Mouse (Mus musculus) intestine, postnatal 0 days (tissue): ENCODE data around the gene 1700037C18Rik. TPM values are rescaled to one million over a fixed set of nuclear protein-coding genes. Genes with fewer than 3 reads are reported as not detected.
"Not testable (repeated sequence)": the region's sequence is repeated elsewhere in the genome, so short reads cannot be mapped to it uniquely, and the experiment has no call there.

Experiments
- ATAC-seq: fragments of 200-750 bp; cut with Nextera tagmentation; 2 replicates; pipeline ENCODE4 v1.8.0; 2017; ENCODE audit warnings: mild to moderate bottlenecking, moderate TSS enrichment, moderate library complexity
- H3K27ac ChIP-seq: fragments of 300-500 bp; sonication (generic); 2 replicates; pipeline ENCODE4 v1.5.1; 2014; ENCODE audit warnings: mild to moderate bottlenecking, low read depth, low read length, moderate library complexity
- H3K27me3 ChIP-seq: fragments of 300-500 bp; sonication (generic); replicated peaks from 2 replicates; pipeline ENCODE4 v1.6.1; 2014; ENCODE audit warnings: low read length, mixed read lengths; ENCODE audit not compliant: control insufficient read depth, insufficient read depth
- H3K36me3 ChIP-seq: fragments of 300-500 bp; sonication (generic); 2 replicates; pipeline ENCODE4 v1.6.1; 2014; ENCODE audit warnings: mild to moderate bottlenecking, moderate library complexity; ENCODE audit not compliant: control insufficient read depth, insufficient read depth
- H3K4me1 ChIP-seq: fragments of 300-500 bp; sonication (generic); replicated peaks from 2 replicates; pipeline ENCODE4 v1.6.1; 2014; ENCODE audit warnings: antibody characterized with exemption, low read length, mixed read lengths; ENCODE audit not compliant: control insufficient read depth, insufficient read depth
- H3K4me2 ChIP-seq: fragments of 300-500 bp; sonication (generic); replicated peaks from 2 replicates; pipeline ENCODE4 v1.6.1; 2014; ENCODE audit warnings: low read depth, mild to moderate bottlenecking, moderate library complexity
- H3K4me3 ChIP-seq: fragments of 300-500 bp; sonication (generic); 2 replicates; pipeline ENCODE4 v1.5.1; 2014; ENCODE audit warnings: low read depth, low read length
- H3K9ac ChIP-seq: fragments of 300-500 bp; sonication (generic); 2 replicates; pipeline ENCODE4 v1.6.1; 2014; ENCODE audit warnings: mild to moderate bottlenecking, low read depth, low read length
- H3K9me3 ChIP-seq: fragments of 300-500 bp; sonication (generic); 2 replicates; pipeline ENCODE4 v1.6.1; 2016; ENCODE audit warnings: mixed run types; ENCODE audit not compliant: control insufficient read depth
- CTCF ChIP-seq: sonication (generic); IDR thresholded peaks from 2 replicates; pipeline ENCODE4 v1.5.1; 2016; ENCODE audit warnings: low read depth, mild to moderate bottlenecking, control low read depth, antibody characterized with exemption, moderate library complexity
- WGBS: fragments of 180-500 bp; shearing (Covaris S2); extraction: QIAGEN DNeasy Blood & Tissue Kit; methylation state at CpG from one replicate; pipeline ENCODE4 v1.1.7; 2014; 5-methylcytosine and 5-hydroxymethylcytosine counted together
- polyA plus RNA-seq: library from polyadenylated mRNA; unstranded; fragments of >200 nt; fragmentation: Nextera tagmentation; extraction: Ambion mirVana; gene quantifications from 2 replicates; pipeline ENCODE4 v1.2.1, GENCODE M21; 2015

1700037C18Rik gene
- polyA plus RNA-seq, 1 experiment from 2014 or later, result 5.5 TPM

DNA sequence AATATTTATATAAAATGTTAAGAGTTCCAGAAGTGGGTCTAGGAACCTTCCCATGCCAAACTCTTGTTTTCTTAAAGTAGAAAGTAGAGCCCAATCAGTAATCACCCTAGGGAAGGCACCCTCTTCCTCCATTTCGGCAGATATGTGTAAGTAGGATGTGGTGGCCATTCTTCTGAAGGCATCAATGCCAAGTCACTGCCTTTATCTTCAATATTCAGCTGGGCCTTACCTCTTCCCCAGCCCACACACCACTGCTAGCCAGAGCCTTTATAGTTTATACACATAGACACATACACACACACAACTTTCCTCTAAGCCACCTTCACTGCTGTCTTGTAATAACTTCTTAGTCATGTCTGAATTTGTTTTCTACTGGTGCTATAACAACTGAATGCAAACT lies 52.7 kb downstream of the 1700037C18Rik start:
- H3K4me1 ChIP-seq, result no peaks in the 10 kb centered on the region
- H3K4me3 ChIP-seq, result no peak overlapping the region
- H3K27me3 ChIP-seq, result no peaks in the 10 kb centered on the region
- H3K27ac ChIP-seq, result no peak overlapping the region
- no peak overlapping the region for H3K9ac ChIP-seq
- no peak for ATAC-seq
- WGBS, result 71% methylated on average over 1 of the region's 1 CpGs
- no peaks in the 10 kb centered on the region for H3K9me3 ChIP-seq
- H3K36me3 ChIP-seq, result peaks cover under 1% of the 10 kb centered on the region; the same call in 1 of the 2 replicates
- H3K4me2 ChIP-seq, result no peak overlapping the region
- TF ChIP-seq CTCF, result no peak

DNA sequence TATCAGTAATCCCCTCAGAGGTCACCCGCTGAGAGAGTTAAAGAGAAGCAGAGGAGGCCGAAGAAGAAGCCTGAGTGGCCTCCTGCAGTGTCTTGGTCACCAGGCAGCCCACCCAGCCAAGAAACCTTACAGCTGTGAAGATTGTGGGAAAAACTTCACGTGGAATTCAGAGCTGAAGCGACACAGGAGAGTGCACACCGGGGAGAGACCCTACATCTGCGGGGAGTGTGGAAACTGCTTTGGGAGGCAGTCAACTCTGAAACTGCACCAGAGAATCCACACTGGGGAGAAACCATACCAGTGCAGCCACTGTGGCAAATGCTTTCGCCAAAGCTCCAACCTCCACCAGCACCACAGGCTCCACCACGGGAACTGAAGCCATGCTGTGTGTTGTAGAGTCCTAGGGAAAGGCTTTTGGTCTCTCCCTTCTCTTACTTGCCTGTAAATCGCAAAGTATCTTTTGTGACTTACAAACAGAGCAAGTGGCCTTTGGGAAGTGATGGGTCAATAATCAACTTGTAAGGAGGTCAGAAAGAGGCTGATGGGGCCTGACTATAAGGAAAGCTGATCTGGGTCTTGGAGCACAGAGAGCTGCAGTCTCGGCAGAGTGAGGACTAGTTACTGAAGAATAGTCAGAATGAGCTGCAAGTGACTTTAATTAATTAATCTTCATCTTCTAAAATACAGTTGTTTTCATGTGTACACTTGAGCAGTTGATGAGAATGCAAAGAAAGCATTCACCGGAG lies 53.9 kb downstream of the 1700037C18Rik start:
- Histone ChIP-seq H3K4me1 (no peaks in the 10 kb centered on the region), H3K36me3 (no peaks in the 10 kb centered on the region), H3K27me3 (no peaks in the 10 kb centered on the region), H3K9ac (no peak overlapping the region), H3K4me2 (no peak overlapping the region), H3K9me3 (no peaks in the 10 kb centered on the region), H3K4me3 (no peak overlapping the region), H3K27ac (no peak overlapping the region)
- ATAC-seq, result no peak
- no peak for TF ChIP-seq CTCF
- WGBS, result 74% methylated on average over 11 of the region's 11 CpGs

DNA sequence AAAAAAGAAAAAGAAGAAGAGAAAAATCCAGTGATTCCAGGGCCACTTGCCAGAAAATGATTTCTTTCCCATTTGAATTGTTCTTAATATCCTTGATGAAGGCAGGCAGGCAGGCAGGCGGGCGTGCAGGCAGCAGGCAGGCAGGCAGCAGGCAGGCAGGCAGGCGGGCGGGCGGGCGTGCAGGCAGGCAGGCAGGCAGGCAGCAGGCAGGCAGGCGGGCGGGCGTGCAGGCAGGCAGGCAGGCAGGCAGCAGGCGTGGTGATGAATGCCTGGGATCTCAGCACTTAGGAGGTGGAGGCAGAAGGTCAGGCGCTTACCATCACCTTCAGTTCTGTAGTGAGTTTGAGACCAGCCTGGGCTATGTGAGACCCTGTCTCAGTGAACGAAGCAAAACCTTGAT lies 55.9 kb downstream of the 1700037C18Rik start:
- ATAC-seq, result no peak
- no peak overlapping the region for H3K4me2 ChIP-seq
- H3K9me3 ChIP-seq, result no peaks in the 10 kb centered on the region
- H3K27me3 ChIP-seq, result no peaks in the 10 kb centered on the region
- no peak overlapping the region for H3K27ac ChIP-seq
- no peak overlapping the region for H3K4me3 ChIP-seq
- TF ChIP-seq CTCF, result no peak
- WGBS, result 45% methylated on average over 12 of the region's 12 CpGs
- H3K36me3 ChIP-seq, result no peaks in the 10 kb centered on the region
- no peaks in the 10 kb centered on the region for H3K4me1 ChIP-seq
- H3K9ac ChIP-seq, result no peak overlapping the region

DNA sequence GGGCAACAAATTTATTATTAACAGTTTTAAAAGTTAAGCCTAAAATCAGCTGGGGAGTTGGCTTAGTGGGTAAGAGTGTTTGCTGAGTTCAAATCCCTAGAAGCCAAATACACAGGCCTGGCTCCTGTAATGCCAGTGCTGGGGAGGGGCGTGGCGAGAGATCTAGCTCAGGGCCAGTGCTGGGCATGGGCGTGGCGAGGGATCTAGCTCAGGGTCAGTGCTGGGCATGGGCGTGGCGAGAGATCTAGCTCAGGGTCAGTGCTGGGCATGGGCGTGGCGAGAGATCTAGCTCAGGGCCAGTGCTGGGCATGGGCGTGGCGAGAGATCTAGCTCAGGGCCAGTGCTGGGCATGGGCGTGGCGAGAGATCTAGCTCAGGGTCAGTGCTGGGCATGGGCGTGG lies 57.2 kb downstream of the 1700037C18Rik start:
- H3K9ac ChIP-seq, ATAC-seq, H3K9me3 ChIP-seq, H3K27ac ChIP-seq, H3K4me2 ChIP-seq, H3K36me3 ChIP-seq, H3K4me1 ChIP-seq, H3K27me3 ChIP-seq, H3K4me3 ChIP-seq: not testable (repeated sequence)
- 76% methylated on average over 13 of the region's 13 CpGs for WGBS

DNA sequence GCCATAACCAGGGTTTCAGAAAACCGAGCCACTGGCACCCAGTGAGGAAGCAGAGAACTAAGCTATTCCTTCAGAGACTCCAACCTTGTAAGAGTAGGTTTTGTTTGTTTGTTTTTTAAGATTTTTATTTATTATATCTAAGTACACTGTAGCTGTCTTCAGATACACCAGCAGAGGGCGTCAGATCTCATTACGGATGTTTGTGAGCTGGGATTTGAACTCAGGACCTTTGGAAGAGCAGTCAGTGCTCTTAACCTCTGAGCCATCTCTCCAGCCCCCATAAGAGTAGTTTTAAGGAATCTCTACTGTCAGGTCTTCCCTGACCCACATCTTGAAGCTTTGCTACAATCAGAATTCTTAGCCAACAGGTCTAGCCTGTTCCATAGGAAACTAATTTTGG lies 60.1 kb downstream of the 1700037C18Rik start:
- peak; percentile 37 for TF ChIP-seq CTCF
- WGBS, result 81% methylated on average over 3 of the region's 3 CpGs
- Histone ChIP-seq H3K36me3 (no peaks in the 10 kb centered on the region), H3K9me3 (no peaks in the 10 kb centered on the region), H3K9ac (no peak overlapping the region), H3K27me3 (no peaks in the 10 kb centered on the region), H3K4me3 (no peak overlapping the region), H3K4me1 (no peaks in the 10 kb centered on the region), H3K27ac (no peak overlapping the region), H3K4me2 (no peak overlapping the region)
- no peak for ATAC-seq

DNA sequence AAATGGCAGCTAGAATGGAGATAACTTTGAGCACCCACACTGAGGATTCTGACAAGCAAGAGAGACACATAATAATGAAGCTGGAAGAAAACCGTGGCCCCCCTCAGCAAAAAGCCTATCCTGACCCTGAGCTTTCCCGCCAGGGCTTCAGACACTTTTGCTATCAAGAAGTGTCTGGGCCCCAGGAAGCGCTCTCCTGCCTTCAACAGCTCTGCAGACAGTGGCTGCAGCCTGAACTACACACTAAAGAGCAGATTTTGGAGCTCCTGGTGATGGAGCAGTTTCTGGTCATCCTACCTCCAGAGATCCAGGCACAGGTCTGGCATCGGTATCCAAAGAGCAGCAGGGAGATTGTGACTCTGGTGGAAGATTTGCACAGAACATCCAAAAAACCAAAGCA lies 60.6 kb downstream of the 1700037C18Rik start:
- Histone ChIP-seq H3K36me3 (no peaks in the 10 kb centered on the region), H3K27me3 (no peaks in the 10 kb centered on the region), H3K9ac (no peak overlapping the region), H3K4me1 (no peaks in the 10 kb centered on the region), H3K27ac (no peak overlapping the region), H3K4me2 (peak overlapping the region; percentile 74), H3K9me3 (no peaks in the 10 kb centered on the region), H3K4me3 (no peak overlapping the region)
- no peak for ATAC-seq
- TF ChIP-seq CTCF, result no peak
- 80% methylated on average over 4 of the region's 4 CpGs for WGBS
